Mouse (Mus musculus) spleen, adult 12 weeks (tissue): ENCODE results near the gene Hoxa5.

Experiments used
- DNase-seq: peaks from one replicate; pipeline ENCODE4 v3.0.0; 2022; ENCODE audit warnings: low spot score

The Hoxa5 gene

DNA sequence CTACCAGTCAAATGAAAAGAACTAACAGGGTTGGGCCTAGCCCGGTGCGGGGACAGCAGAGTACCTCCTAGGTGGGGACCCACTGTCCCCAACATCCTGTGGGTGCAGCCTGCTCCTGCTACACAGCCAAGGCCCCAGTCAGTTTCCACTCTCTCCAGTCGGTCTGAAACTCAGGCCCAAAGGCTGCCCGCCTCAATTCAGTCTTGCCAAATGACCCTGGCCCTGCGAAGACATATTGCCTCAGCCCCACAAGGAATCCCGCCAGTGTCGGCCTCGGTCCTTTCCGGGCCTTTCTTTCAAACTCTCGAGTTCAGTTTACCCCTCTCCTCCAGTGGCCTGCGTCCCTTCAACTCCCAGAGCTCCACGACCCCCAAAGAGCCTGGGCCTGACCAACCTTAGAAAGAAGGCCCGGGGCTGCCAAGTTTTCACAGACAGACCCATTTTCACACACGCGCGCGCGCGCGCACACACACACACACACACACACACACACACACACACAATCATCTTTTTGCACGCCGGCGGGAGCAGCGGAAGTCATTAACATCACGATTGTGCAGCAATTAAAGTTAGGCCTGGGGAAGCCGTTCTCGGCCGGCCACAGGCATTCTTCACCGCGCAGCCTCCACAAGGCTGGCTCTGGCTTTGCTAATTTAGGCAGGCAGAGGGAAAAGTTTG is 4.2 kb downstream of the Hoxa5 start:
- no peak for DNase-seq

GRCm38 (mm10) chr6:52197271-52197670 is 7.1 kb downstream of the Hoxa5 start:
- no peak for DNase-seq

- no peak for DNase-seq
Measured at GRCm38 (mm10) chr6:52196811-52197210, 7.6 kb downstream of the Hoxa5 start.

- no peak for DNase-seq
Measured at GRCm38 (mm10) chr6:52194690-52195089, 9.7 kb downstream of the Hoxa5 start.

DNA sequence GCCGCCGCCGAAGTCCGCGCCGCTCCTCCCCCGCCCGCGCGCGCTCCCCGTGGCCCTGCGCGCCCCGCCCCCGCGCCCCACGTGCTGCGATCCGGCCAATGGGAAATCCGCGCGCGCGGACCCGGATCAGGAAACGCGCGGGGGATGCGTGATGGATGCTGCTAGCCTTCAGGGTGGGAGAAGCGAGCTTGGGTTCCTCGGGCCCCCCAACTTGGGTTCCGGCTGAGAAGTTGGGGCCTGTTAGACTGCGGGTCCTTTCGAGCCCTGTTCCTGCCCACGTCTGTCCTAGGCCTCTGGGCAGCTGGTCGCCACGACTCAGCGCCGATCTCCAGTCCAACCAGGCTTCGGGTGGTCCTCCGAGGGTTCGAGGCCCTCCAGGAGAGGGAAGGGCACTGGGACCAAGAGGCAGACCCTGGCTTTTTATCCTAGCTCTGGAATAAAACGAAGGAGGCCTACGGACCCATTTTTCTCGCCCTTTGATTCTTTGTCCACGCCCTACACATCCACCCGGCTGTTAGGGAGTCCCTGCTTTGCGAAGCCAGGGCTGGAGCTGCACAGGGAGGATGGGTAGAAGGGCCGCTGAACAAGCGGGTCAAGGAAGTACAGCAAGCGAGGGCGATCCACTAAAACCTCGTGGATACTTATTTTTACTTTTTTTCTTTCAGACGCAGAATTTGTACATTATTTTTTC is 12.4 kb downstream of the Hoxa5 start:
- peak; percentile 55 for DNase-seq

DNA sequence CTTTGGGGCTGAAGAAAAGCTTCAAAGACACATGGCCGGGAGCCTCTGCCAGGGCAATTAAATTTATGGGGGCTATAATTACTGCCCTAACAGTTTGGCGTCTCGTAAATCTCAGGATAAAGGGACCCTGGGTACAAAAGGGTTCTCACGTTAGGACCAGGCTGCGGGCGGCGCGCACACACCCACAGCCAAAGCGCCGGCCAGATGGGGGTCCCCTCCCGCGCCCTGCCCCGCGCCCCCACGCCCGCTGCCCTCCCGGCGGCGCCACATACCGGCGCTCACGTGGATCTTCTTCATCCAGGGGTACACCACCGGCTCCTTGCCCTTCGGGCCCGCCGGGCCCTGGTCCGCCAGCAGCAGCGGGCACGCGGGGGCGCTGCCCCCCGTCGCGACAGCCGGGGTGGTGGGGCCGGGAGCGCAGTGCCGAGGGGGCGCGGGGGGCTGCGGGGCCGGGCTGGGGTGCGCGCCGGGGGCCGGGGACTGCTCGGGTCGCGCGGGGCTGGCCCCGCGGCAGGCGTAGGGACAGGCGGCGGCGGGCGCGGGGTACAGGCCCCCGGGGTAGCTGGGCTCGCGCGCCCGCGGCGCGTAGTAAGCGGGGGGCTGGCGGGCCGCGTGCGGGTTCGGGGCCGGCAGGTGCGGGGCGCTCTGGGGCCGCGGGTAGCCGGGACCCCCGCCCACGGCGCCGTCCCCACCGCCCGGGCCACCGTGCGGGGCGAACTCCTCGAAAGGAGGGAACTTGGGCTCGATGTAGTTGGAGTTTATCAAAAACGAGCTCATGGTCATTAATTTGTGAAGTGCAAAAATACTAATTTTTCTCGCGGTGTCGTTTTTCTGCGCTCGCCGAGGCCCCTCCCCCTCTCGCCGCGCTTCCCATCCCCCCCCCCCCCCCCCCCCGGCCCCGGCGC is 13.2 kb downstream of the Hoxa5 start, which contains the start of gene Hoxa4:
Hoxa4 (minus strand) TSS at position 848 of the 905 bp plus-strand sequence.
- DNase-seq: no peak

- DNase-seq: no peak
Measured at GRCm38 (mm10) chr6:52190410-52190809, 14.0 kb downstream of the Hoxa5 start.

DNA sequence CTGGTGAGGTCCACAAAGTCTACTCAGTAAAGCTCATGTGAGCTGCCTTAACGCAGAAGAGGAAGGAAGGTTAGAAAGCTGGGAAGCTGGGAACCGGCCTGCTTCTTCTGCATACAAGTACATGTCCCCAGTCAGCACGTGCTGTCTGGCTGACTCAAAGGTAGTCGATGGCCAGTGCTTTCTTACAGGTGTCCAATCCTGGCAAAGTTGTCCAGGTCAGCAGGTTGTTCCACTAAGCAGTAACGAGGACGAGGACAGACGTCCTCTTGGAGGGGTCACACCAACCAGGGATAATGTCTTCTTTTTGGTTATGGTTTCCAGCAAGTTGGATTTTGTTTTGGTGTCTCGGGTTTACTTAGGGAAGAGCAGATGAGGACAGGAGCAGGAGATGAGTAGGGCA is 14.5 kb downstream of the Hoxa5 start:
- DNase-seq: no peak

GRCm38 (mm10) chr6:52189172-52189591 is 15.2 kb downstream of the Hoxa5 start:
- no peak for DNase-seq

- DNase-seq: no peak
Measured at GRCm38 (mm10) chr6:52186500-52186899, 17.9 kb downstream of the Hoxa5 start.

- no peak for DNase-seq
Measured at GRCm38 (mm10) chr6:52185834-52186233, 18.6 kb downstream of the Hoxa5 start.

GRCm38 (mm10) chr6:52185222-52185621 is 19.2 kb downstream of the Hoxa5 start:
- DNase-seq: no peak

- no peak for DNase-seq
Measured at GRCm38 (mm10) chr6:52184668-52185067, 19.7 kb downstream of the Hoxa5 start.

DNA sequence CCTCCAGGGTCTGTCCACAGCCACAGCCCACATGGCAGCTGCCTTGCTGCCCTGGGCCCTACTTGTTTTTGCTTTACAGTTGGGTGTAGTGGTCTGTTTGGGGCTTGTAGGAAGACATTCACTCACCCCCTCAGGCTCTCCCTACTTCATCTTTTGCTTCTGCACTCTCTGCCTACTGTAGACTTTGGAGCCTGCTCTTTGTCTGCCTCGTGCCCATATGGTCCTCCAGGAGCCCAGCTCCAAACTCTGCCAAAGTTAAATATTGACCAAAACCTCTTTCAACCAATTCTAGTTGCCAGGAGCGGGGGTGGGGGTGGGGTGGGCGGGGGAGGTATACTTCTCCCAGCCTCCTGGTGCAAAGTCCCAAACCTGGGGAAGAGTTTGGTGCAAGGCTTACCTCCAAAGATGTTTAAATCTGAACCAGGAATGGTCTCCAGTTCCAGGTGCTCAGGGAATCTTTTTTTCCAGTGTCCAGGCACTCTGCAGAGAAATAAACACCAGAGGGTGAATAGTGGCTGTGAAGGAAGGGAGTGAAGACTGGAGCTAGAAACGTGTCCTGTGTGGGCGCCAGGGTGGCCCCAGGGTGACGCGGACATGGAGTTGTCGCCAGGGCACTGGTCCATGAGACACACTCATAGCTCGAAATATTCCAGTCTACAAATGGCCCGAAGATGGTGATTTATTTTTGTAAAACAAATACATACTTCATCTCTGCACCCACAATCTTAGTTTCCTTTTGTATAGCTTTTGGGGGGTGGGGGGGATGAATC is 20.9 kb downstream of the Hoxa5 start:
- no peak for DNase-seq

DNA sequence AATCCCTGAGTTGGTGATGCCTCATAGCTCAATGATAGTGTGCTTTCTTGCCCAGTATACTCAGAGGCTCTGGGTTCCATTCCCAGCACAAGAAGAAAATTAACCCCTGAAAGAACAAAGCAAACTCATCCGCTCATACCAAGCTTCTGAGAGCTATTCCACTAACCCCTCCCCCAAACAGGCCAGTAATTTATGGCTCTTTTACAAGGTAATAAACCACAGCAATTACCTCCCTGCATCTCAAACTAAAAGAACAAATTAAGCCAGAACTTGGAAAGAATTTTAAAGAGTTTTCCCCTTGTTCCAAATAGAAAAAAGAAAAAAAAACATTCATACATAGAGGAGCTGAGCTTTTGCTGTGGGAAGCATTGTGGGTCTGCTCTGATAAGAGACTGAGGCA is 21.6 kb downstream of the Hoxa5 start:
- no peak for DNase-seq

GRCm38 (mm10) chr6:52182030-52182429 is 22.4 kb downstream of the Hoxa5 start:
- no peak for DNase-seq

DNA sequence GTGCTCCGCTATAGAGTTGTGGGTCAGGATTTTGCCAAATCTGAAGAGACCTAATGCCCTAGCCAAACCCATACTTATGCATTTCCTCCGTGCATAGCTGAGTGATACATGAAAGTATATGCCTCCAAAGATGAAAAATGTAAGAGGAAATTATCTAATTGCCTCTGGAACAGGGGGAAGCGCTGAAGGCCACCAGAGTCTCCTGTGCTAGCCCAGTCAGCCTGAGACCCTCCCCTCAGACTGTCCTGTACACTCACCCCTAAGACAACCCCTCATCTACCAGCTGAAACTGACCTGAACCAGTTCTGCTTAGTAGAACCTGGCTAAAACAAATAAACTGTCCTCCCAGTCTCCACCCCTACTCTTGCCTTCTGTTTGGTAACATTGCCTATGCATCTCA is 23.7 kb downstream of the Hoxa5 start:
- DNase-seq: no peak

GRCm38 (mm10) chr6:52180213-52180710 is 24.1 kb downstream of the Hoxa5 start:
- no peak for DNase-seq

GRCm38 (mm10) chr6:52179690-52180089 is 24.7 kb downstream of the Hoxa5 start:
- DNase-seq: no peak

DNA sequence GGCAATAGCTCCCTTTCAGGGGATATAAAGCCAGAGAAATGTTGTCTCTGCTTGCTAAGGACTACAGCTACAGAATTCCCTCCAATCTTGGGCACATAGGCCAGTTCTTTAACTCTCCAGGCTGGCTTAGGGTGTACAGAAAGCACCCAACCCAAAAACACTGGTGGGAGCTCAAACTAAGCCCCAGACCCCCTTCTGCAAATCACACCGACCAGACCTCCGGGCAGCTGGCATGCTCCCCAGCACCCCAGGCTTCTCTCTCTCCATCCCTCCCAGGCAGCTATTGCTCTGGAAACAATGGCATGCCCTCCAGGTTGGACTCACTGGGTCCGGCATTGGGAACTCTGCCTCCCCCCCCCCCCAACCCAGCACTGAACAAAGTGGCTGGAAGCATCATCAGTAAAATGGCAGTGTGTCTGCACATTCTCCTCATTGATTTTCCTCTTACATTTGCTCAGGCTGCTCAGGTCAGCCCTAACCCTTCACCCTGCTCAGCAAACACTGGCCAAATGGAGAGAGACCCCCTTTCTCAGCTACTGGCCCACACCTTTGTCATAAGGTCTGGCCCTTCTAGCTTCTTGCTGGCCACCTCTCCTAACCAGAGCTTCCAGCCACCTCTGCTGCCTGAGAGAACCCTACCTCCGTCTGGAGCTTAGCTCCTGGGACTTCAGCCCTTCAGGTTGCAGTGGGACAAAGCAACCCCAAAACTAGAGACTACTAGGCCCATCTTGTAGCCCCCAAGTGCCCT is 25.3 kb downstream of the Hoxa5 start:
- DNase-seq: no peak

DNA sequence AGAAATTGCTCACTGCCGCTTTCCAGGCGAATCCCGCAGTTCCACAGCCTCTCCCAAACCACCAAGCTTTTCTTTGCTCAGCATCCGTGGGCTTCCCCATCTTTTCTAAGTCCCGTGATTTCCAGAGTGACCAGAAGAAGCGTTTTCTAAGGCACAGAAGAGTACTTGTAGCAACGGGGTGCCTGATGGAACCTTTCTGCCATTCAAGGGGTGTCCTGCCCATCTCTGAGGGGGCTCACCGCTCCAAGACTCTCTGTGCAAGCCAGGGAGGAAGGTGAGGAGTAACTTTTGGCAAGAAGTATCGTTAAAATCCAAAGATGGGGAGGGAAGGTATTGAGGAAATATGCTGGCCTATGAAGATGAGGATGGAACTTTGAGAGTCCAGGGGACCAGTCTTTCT is 26.6 kb downstream of the Hoxa5 start:
- DNase-seq: no peak
